Mouse (Mus musculus): ENCODE measurements at regions not wholly inside any gene's neighbourhood (a gene's known extent, or its start where the extent isn't known, plus 50 kb on each side); places are given as distances from the start of the nearest gene placed in this dataset.
"Not testable (repeated sequence)": the region's sequence is repeated elsewhere in the genome, so short reads cannot be mapped to it uniquely, and the experiment has no call there.

DNA sequence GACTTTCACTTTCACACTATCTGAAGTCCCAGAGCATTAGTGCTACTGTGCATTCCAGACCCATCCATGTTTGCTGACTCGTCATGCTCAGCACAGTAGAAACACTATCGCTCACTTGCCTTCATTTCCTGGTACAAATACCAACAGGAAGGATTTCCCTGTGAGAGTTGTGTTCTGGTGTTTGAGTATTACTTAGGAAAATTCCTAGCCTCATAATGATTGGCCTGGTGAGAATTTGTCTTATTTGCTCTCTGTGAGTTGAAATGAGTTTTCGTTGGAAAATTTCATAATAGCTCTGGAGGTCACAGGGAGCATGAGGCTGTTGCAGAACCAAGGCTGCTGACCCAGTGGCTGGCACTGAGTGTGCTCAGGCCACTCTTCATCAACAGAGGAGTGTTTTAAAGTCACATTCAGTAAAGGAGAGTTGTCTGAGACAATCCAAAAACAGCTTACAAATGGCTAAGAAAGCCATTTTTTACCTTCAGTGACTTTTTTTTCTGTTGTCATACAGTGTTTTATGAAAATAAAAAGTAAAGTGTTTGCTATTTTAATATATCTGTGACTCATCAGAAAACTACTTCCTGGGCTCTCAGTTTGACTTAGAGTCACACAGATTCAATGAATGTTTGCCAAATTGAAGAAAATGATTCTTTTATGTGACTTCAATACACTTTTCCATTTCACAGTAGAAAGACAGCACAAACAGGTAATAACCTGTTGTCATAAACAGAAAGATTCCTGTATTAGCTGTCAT lies 64.4 kb upstream of the Zcchc2 start:
- no peak for TF ChIP-seq CTCF (conservative IDR thresholded peaks at IDR 0.05)
- Histone ChIP-seq H3K4me3 (no peak overlapping the region), H3K27ac (no peak overlapping the region)
- no peak for DNase-seq (ENCODE audit: low spot score in 2 of 2)

- no peak for DNase-seq (ENCODE audit: low spot score in 2 of 2)
- TF ChIP-seq CTCF (conservative IDR thresholded peaks at IDR 0.05), result no peak
- Histone ChIP-seq H3K4me3 (no peak overlapping the region), H3K27ac (no peak overlapping the region)
Measured at GRCm38 (mm10) chr1:105926871-105927270, 63.3 kb upstream of the Zcchc2 start.

GRCm38 (mm10) chr1:105930841-105931240 lies 59.4 kb upstream of the Zcchc2 start:
- TF ChIP-seq CTCF (conservative IDR thresholded peaks at IDR 0.05), result no peak
- H3K4me3 ChIP-seq, result no peak overlapping the region
- DNase-seq (ENCODE audit: low spot score in 2 of 2), result no peak
- no peak overlapping the region for H3K27ac ChIP-seq

DNA sequence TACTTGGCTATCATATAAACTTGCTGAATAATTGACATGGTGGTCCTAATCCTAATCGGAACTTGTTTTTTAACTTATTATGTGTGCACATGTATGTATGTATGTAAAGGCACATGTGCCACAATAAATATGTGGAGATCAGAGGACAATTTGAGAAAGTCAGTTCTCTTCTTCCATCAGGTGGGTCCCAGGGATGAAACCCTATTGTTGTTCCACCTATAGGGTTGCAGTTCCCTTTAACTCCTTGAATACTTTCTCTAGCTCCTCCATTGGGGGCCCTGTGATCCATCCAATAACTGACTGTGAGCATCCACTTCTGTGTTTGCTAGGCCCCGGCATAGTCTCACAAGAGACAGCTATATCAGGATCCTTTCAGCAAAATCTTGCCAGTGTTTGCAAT lies 56.0 kb upstream of the Zcchc2 start:
- H3K4me3 ChIP-seq; DNase-seq (ENCODE audit: low spot score in 2 of 2); H3K27ac ChIP-seq: not testable (repeated sequence)
